In genomic region chr7:107216845-107217244, GRCm38 (mm10) we compare ENCODE assay signal across 33 mouse cellular contexts. TPM values are rescaled to one million over a fixed set of nuclear protein-coding genes. Genes with fewer than 3 reads are reported as not detected.
DNase-seq lines count a peak whose midpoint lies in the region; ATAC-seq and TF ChIP-seq lines count a peak whose summit lies in the region.
"Had no signal": no experiment of that assay in that cellular context is flagged by ENCODE, and none has a peak within 500 bp of the region (broad histone marks: within the 10 kb centered on the region; RNA-seq: fewer than 3 reads in every experiment).

No protein-coding gene starts in this region.

- peaks cover 61% of the 10 kb centered on the region for H3K36me3 ChIP-seq in E14TG2a.4 (ENCODE audit: insufficient read depth, low read length)
- H3K36me3 ChIP-seq in heart, embryonic 10.5 days: no peaks in the 10 kb centered on the region
- H3K36me3 ChIP-seq: embryonic facial prominence, embryonic 13.5 days; heart, embryonic 12.5 days; hindbrain, embryonic 12.5 days; intestine, embryonic 15.5 days; liver, embryonic 13.5 days; midbrain, embryonic 12.5 days had no signal

- H3K27ac ChIP-seq in gastrocnemius, adult 2 months: no peak overlapping the region
- H3K27ac ChIP-seq in left cerebral cortex, adult 2 months: no peak overlapping the region
- no peak overlapping the region for H3K27ac ChIP-seq in heart, embryonic 10.5 days
- H3K27ac ChIP-seq: embryonic facial prominence, embryonic 13.5 days; hindbrain, embryonic 12.5 days; intestine, embryonic 15.5 days; liver, embryonic 13.5 days; midbrain, embryonic 12.5 days had no signal

- TF ChIP-seq POLR2A in brain, embryonic 14.5 days (IDR thresholded peaks at IDR 0.05; ENCODE audit: borderline replicate concordance, extremely low read depth, insufficient read depth, insufficient read length, poor library complexity, severe bottlenecking): no peak

- intact Hi-C loops in gastrocnemius, adult 2 months (cut with DNase I): loop anchor here (5.0 kb wide), 1 partner anchor 570 kb away; no protein-coding TSS in a partner anchor
- intact Hi-C loops in left cerebral cortex, adult 2 months (cut with DNase I): loop anchor here (5.0 to 10.0 kb wide), 3 partner anchors 310 to 570 kb away; no protein-coding TSS in a partner anchor
- intact Hi-C loops in left cerebral cortex, postnatal 14 days (cut with DNase I): loop anchor here (5.0 to 10.0 kb wide), 2 partner anchors 310 to 528 kb away; no protein-coding TSS in a partner anchor

- no peaks in the 10 kb centered on the region for H3K27me3 ChIP-seq in E14TG2a.4 (ENCODE audit: insufficient read depth, low read length)
- H3K27me3 ChIP-seq in heart, embryonic 10.5 days (ENCODE audit: insufficient read depth, poor library complexity, severe bottlenecking): peaks cover under 1% of the 10 kb centered on the region; the same call in 1 of the 2 replicates
- H3K27me3 ChIP-seq: intestine, embryonic 15.5 days; liver, embryonic 13.5 days; midbrain, embryonic 12.5 days had no signal

- no peak overlapping the region for H3K4me3 ChIP-seq in gastrocnemius, adult 2 months
- no peak overlapping the region for H3K4me3 ChIP-seq in left cerebral cortex, adult 2 months
- H3K4me3 ChIP-seq in E14TG2a.4 (replicated peaks; ENCODE audit: low read length): no peak overlapping the region
- H3K4me3 ChIP-seq in heart, embryonic 10.5 days: no peak overlapping the region
- H3K4me3 ChIP-seq: embryonic facial prominence, embryonic 13.5 days; heart, embryonic 12.5 days; hindbrain, embryonic 12.5 days; intestine, embryonic 15.5 days; liver, embryonic 13.5 days; midbrain, embryonic 12.5 days; myocyte had no signal

- ATAC-seq in monocyte, adult 5-6 weeks (replicated peaks; ENCODE audit: insufficient number of reproducible peaks, low FRiP score, low TSS enrichment, poor library complexity, severe bottlenecking): no peak
- ATAC-seq: forebrain, embryonic 14.5 days; intestine, embryonic 15.5 days had no signal

- H3K4me1 ChIP-seq in E14TG2a.4 (replicated peaks; ENCODE audit: low read depth, low read length): peaks cover 33% of the 10 kb centered on the region
- no peaks in the 10 kb centered on the region for H3K4me1 ChIP-seq in heart, embryonic 10.5 days
- H3K4me1 ChIP-seq: embryonic facial prominence, embryonic 13.5 days; heart, embryonic 12.5 days; hindbrain, embryonic 12.5 days; intestine, embryonic 15.5 days; liver, embryonic 13.5 days; midbrain, embryonic 12.5 days had no signal

- TF ChIP-seq CTCF in gastrocnemius, adult 2 months (IDR thresholded peaks at IDR 0.05): peak; percentile 35; the same call in 1 of the 2 replicates
- TF ChIP-seq CTCF in left cerebral cortex, adult 2 months (IDR thresholded peaks at IDR 0.05): peak; percentile 28
- peak; percentile 50 for TF ChIP-seq CTCF in E14TG2a.4 (conservative IDR thresholded peaks at IDR 0.05; ENCODE audit: low read length)
- TF ChIP-seq CTCF in brain, embryonic 14.5 days (IDR thresholded peaks at IDR 0.05; ENCODE audit: borderline replicate concordance, extremely low read depth, insufficient read depth, insufficient read length): peak; percentile 33; the same call in 1 of the 2 replicates

- no peaks in the 10 kb centered on the region for H3K9me3 ChIP-seq in E14TG2a.4 (ENCODE audit: low read length)
- H3K9me3 ChIP-seq in heart, embryonic 10.5 days: no peaks in the 10 kb centered on the region
- H3K9me3 ChIP-seq: embryonic facial prominence, embryonic 13.5 days; heart, embryonic 12.5 days; hindbrain, embryonic 12.5 days; intestine, embryonic 15.5 days; liver, embryonic 13.5 days; midbrain, embryonic 12.5 days had no signal

- 80% methylated on average over 2 of the region's 2 CpGs for WGBS in heart, embryonic 10.5 days

- DNase-seq in gastrocnemius, adult 2 months: no peak
- no peak for DNase-seq in gastrocnemius, adult 18-20 months (ENCODE audit: low spot score)
- no peak for DNase-seq in left cerebral cortex, adult 2 months (ENCODE audit: extremely low spot score in 1 of 2, low spot score in 2 of 2)
- DNase-seq in left cerebral cortex, postnatal 14 days (ENCODE audit: low spot score in 2 of 2): no peak
- no peak for DNase-seq in brain, embryonic 14.5 days (ENCODE audit: low read depth)
- no peak for DNase-seq in heart, embryonic 10.5 days (ENCODE audit: low spot score)
- DNase-seq: cerebellum, adult 9-10 months; heart, postnatal 14 days; kidney, postnatal 14 days; liver, embryonic 13.5 days; lung, postnatal 10 days; right cerebral cortex, postnatal 25 days; thymus, adult 18-20 months; thymus, postnatal 4 days had no signal

RNA-seq across cellular contexts. Expression of gene Rbmxl2, which starts 7.6 kb away (rescaled TPM):
- not detected for total RNA-seq in gastrocnemius, adult 2 months (2021)
- not detected for total RNA-seq in gastrocnemius, adult 18-20 months (2021)
- not detected for total RNA-seq in left cerebral cortex, adult 2 months (2021)
- total RNA-seq in left cerebral cortex, postnatal 14 days (2021): not detected
- not detected in 2 replicates for polyA plus RNA-seq in brain, embryonic 14.5 days (2012; rRNA removed)
- not detected in 3 replicates for total RNA-seq in monocyte, adult 5-6 weeks (2017)
- not detected in 2 replicates for polyA plus RNA-seq in heart, embryonic 10.5 days (2016; fragmentation: Nextera tagmentation; extraction: Ambion mirVana)
- total RNA-seq: adrenal gland, postnatal 4 days; gastrocnemius, postnatal 4 days; layer of hippocampus, adult 8-10 months; left cerebral cortex, adult 18-20 months; megakaryocyte progenitor cell, adult 5-6 weeks; neutrophil, adult 5-6 weeks had no signal
- polyA plus RNA-seq: cortical plate, adult 2 months; embryonic facial prominence, embryonic 13.5 days; forebrain, embryonic 14.5 days; heart, embryonic 12.5 days; hindbrain, embryonic 12.5 days; intestine, embryonic 15.5 days; limb, embryonic 11.5 days; liver, embryonic 13.5 days; midbrain, embryonic 12.5 days; myocyte; spleen, adult 2 months; stomach, embryonic 14.5 days had no signal

RNA-seq across cellular contexts. Expression of gene Nlrp14, which starts 50.1 kb away (rescaled TPM):
- not detected for total RNA-seq in gastrocnemius, adult 2 months (2021)
- total RNA-seq in gastrocnemius, adult 18-20 months (2021): not detected
- total RNA-seq in left cerebral cortex, adult 2 months (2021): not detected
- not detected for total RNA-seq in left cerebral cortex, postnatal 14 days (2021)
- not detected in 2 replicates for polyA plus RNA-seq in brain, embryonic 14.5 days (2012; rRNA removed)
- not detected in 3 replicates for total RNA-seq in monocyte, adult 5-6 weeks (2017)
- polyA plus RNA-seq in heart, embryonic 10.5 days (2016; fragmentation: Nextera tagmentation; extraction: Ambion mirVana): not detected in 2 replicates
- total RNA-seq: gastrocnemius, postnatal 4 days; heart, postnatal 14 days; layer of hippocampus, adult 8-10 months; left cerebral cortex, adult 18-20 months; megakaryocyte progenitor cell, adult 5-6 weeks; neutrophil, adult 5-6 weeks had no signal
- polyA plus RNA-seq: cortical plate, adult 2 months; embryonic facial prominence, embryonic 13.5 days; forebrain, embryonic 14.5 days; heart, embryonic 12.5 days; hindbrain, embryonic 12.5 days; intestine, embryonic 15.5 days; limb, embryonic 11.5 days; liver, embryonic 13.5 days; midbrain, embryonic 12.5 days; myocyte; spleen, adult 2 months; stomach, embryonic 14.5 days had no signal
